ENCODE assay signal across 8 mouse cellular contexts in the genomic region with DNA sequence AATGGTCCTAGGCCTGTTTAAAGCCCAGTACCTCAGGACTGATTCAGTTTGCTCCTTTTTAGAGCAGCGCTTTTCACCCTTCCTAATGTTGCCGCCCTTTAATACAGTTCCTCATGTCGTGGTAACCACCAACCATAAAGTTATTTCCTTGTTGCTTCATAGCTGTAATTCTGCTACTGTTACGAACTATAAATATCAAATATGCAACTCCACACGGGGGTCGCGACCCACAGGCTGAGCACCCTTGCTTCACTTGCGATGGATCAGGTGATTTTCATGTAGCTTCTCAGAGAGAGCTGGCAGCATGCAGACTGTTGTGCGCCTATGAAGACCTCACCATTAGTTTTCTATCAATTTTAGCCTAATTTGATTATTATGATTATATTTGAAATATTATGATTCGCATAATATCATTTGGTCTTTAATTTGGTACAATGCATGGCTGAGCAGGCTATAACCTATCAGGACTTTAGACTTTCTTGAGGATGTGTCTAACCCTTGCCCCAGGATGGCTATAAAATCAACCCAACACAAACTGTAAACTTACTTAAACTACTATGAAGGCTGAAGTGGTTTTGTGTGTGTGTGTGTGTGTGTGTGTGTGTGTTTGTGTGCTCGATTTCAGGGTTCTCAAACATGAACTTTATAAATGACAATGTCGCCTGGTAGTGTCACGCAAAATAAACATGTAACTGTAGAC. TPM values are rescaled to one million over a fixed set of nuclear protein-coding genes. Genes with fewer than 3 reads are reported as not detected.
DNase-seq lines count a peak whose midpoint lies in the region; ATAC-seq lines count a peak whose summit lies in the region.

No protein-coding gene starts in this region.

- H3K27me3 ChIP-seq in kidney, embryonic 16.5 days (ENCODE audit: insufficient read depth, low read length): no peaks in the 10 kb centered on the region
- H3K27me3 ChIP-seq in embryonic facial prominence, embryonic 15.5 days: no peaks in the 10 kb centered on the region
- no peaks in the 10 kb centered on the region for H3K27me3 ChIP-seq in intestine, embryonic 15.5 days (replicated peaks)
- no peaks in the 10 kb centered on the region; the same call in 1 of the 2 replicates for H3K27me3 ChIP-seq in midbrain, embryonic 16.5 days (ENCODE audit: control insufficient read depth, insufficient read depth, low read depth, low read length)

- no peak for ATAC-seq in kidney, embryonic 16.5 days (ENCODE audit: low FRiP score, low TSS enrichment)
- ATAC-seq in embryonic facial prominence, embryonic 15.5 days (ENCODE audit: insufficient number of reproducible peaks, low FRiP score, low TSS enrichment, low read depth): no peak
- peak; percentile 44; the same call in 1 of the 2 replicates for ATAC-seq in intestine, embryonic 15.5 days
- no peak for ATAC-seq in midbrain, embryonic 16.5 days

- H3K4me2 ChIP-seq in kidney, embryonic 16.5 days (replicated peaks; ENCODE audit: low read depth, low read length): peak overlapping the region; percentile 68
- H3K4me2 ChIP-seq in embryonic facial prominence, embryonic 15.5 days (replicated peaks): peak overlapping the region; percentile 87
- H3K4me2 ChIP-seq in intestine, embryonic 15.5 days (replicated peaks): peak overlapping the region; percentile 88
- H3K4me2 ChIP-seq in midbrain, embryonic 16.5 days (ENCODE audit: low read length): peak overlapping the region; percentile 88

- whole genome bisulfite sequencing in kidney, embryonic 16.5 days: 77% methylated on average over 13 of the region's 13 CpGs
- 74% methylated on average over 13 of the region's 13 CpGs for WGBS in embryonic facial prominence, embryonic 15.5 days
- WGBS in intestine, embryonic 15.5 days: 74% methylated on average over 13 of the region's 13 CpGs
- WGBS in midbrain, embryonic 16.5 days: 88% methylated on average over 13 of the region's 13 CpGs

- no peaks in the 10 kb centered on the region for H3K9me3 ChIP-seq in kidney, embryonic 16.5 days (ENCODE audit: low read length)
- H3K9me3 ChIP-seq in embryonic facial prominence, embryonic 15.5 days (replicated peaks): no peaks in the 10 kb centered on the region
- no peaks in the 10 kb centered on the region for H3K9me3 ChIP-seq in intestine, embryonic 15.5 days
- H3K9me3 ChIP-seq in midbrain, embryonic 16.5 days (replicated peaks; ENCODE audit: control insufficient read depth, low read length, poor library complexity, severe bottlenecking): no peaks in the 10 kb centered on the region

- peaks cover 7% of the 10 kb centered on the region; the same call in 1 of the 2 replicates for H3K4me1 ChIP-seq in kidney, embryonic 16.5 days (ENCODE audit: insufficient read depth, low read length)
- peaks cover 6% of the 10 kb centered on the region for H3K4me1 ChIP-seq in embryonic facial prominence, embryonic 15.5 days
- H3K4me1 ChIP-seq in intestine, embryonic 15.5 days (replicated peaks): peaks cover 3% of the 10 kb centered on the region; the same call in 1 of the 2 replicates
- peaks cover 5% of the 10 kb centered on the region; the same call in 1 of the 2 replicates for H3K4me1 ChIP-seq in midbrain, embryonic 16.5 days (ENCODE audit: control insufficient read depth, insufficient read depth, low read length)

- no peak for DNase-seq in kidney, postnatal 4 days
- no peak for DNase-seq in adipocyte (ENCODE audit: low spot score)
- no peak for DNase-seq in cerebellum, postnatal 10 days
- no peak for DNase-seq in urinary bladder, postnatal 14 days (ENCODE audit: low spot score)

- H3K9ac ChIP-seq in kidney, embryonic 16.5 days (replicated peaks; ENCODE audit: low read length): peak overlapping the region; percentile 87
- no peak overlapping the region for H3K9ac ChIP-seq in embryonic facial prominence, embryonic 15.5 days
- no peak overlapping the region for H3K9ac ChIP-seq in intestine, embryonic 15.5 days
- peak overlapping the region; percentile 97 for H3K9ac ChIP-seq in midbrain, embryonic 16.5 days (ENCODE audit: low read depth, low read length)

- H3K36me3 ChIP-seq in kidney, embryonic 16.5 days (ENCODE audit: insufficient read depth, low read length): 0 out of 2 replicates have a peak, but pooled peaks cover 2% of the 10 kb centered on the region
- H3K36me3 ChIP-seq in embryonic facial prominence, embryonic 15.5 days: no peaks in the 10 kb centered on the region
- H3K36me3 ChIP-seq in intestine, embryonic 15.5 days: no peaks in the 10 kb centered on the region
- H3K36me3 ChIP-seq in midbrain, embryonic 16.5 days (ENCODE audit: control insufficient read depth, insufficient read depth, low read length): no peaks in the 10 kb centered on the region; the same call in 1 of the 2 replicates

- no peak overlapping the region for H3K27ac ChIP-seq in kidney, embryonic 16.5 days (ENCODE audit: low read length)
- no peak overlapping the region for H3K27ac ChIP-seq in embryonic facial prominence, embryonic 15.5 days (replicated peaks)
- H3K27ac ChIP-seq in intestine, embryonic 15.5 days: no peak overlapping the region
- peak overlapping the region; percentile 89 for H3K27ac ChIP-seq in midbrain, embryonic 16.5 days (ENCODE audit: low read length)

- H3K4me3 ChIP-seq in kidney, embryonic 16.5 days (ENCODE audit: low read length): peak overlapping the region; percentile 72
- peak overlapping the region; percentile 73 for H3K4me3 ChIP-seq in embryonic facial prominence, embryonic 15.5 days (replicated peaks)
- H3K4me3 ChIP-seq in intestine, embryonic 15.5 days (replicated peaks): peak overlapping the region; percentile 86
- peak overlapping the region; percentile 90 for H3K4me3 ChIP-seq in midbrain, embryonic 16.5 days (ENCODE audit: low read depth, low read length)

RNA-seq across cellular contexts. Expression of a gene that starts 0.7 kb away (rescaled TPM):
- 32.7 and 34.5 TPM in 2 replicates for polyA plus RNA-seq in kidney, embryonic 16.5 days (2015; fragmentation: Nextera tagmentation; extraction: Ambion mirVana)
- polyA plus RNA-seq in embryonic facial prominence, embryonic 15.5 days (2015; fragmentation: Nextera tagmentation; extraction: Ambion mirVana): 24.7 and 25.2 TPM in 2 replicates
- polyA plus RNA-seq in intestine, embryonic 15.5 days (2015; fragmentation: Nextera tagmentation; extraction: Ambion mirVana): 21.5 and 22.1 TPM in 2 replicates
- polyA plus RNA-seq in midbrain, embryonic 16.5 days (2015; fragmentation: Nextera tagmentation; extraction: Ambion mirVana): 31.5 and 35.6 TPM in 2 replicates

RNA-seq across cellular contexts. Expression of a gene that starts 28.3 kb away (rescaled TPM):
- 10.8 and 13.3 TPM in 2 replicates for polyA plus RNA-seq in kidney, embryonic 16.5 days (2015; fragmentation: Nextera tagmentation; extraction: Ambion mirVana)
- 14.5 and 16.3 TPM in 2 replicates for polyA plus RNA-seq in embryonic facial prominence, embryonic 15.5 days (2015; fragmentation: Nextera tagmentation; extraction: Ambion mirVana)
- polyA plus RNA-seq in intestine, embryonic 15.5 days (2015; fragmentation: Nextera tagmentation; extraction: Ambion mirVana): 6.8 and 7.6 TPM in 2 replicates
- 3.7 and 4.1 TPM in 2 replicates for polyA plus RNA-seq in midbrain, embryonic 16.5 days (2015; fragmentation: Nextera tagmentation; extraction: Ambion mirVana)

RNA-seq across cellular contexts. Expression of a gene that starts 58.8 kb away (rescaled TPM):
- 11.4 and 22.5 TPM in 2 replicates for polyA plus RNA-seq in kidney, embryonic 16.5 days (2015; fragmentation: Nextera tagmentation; extraction: Ambion mirVana)
- polyA plus RNA-seq in embryonic facial prominence, embryonic 15.5 days (2015; fragmentation: Nextera tagmentation; extraction: Ambion mirVana): 42.4 and 58.4 TPM in 2 replicates
- polyA plus RNA-seq in intestine, embryonic 15.5 days (2015; fragmentation: Nextera tagmentation; extraction: Ambion mirVana): 14.4 and 16.8 TPM in 2 replicates
- 0.13 and 0.17 TPM in 2 replicates for polyA plus RNA-seq in midbrain, embryonic 16.5 days (2015; fragmentation: Nextera tagmentation; extraction: Ambion mirVana)

Comparison
In these comparisons a context has a peak if more than half of its experiments do, and no peak if none do; other contexts are left out.
1. H3K9ac ChIP-seq: peak in kidney, embryonic 16.5 days (single experiment) and midbrain, embryonic 16.5 days (single experiment); none in embryonic facial prominence, embryonic 15.5 days (single experiment) and intestine, embryonic 15.5 days (single experiment).
2. RNA of a gene that starts 58.8 kb away (polyA plus RNA-seq): 42.4 to 58.4 TPM in embryonic facial prominence, embryonic 15.5 days, 11.4 to 22.5 TPM in kidney, embryonic 16.5 days and 14.4 to 16.8 TPM in intestine, embryonic 15.5 days; 0.13 to 0.17 TPM in midbrain, embryonic 16.5 days; every median in the first group is over 10 times any median in the second.
3. Peak in every context shown above with its lines, with median percentiles within 50 percentile points of each other: H3K4me2 ChIP-seq and H3K4me3 ChIP-seq.